Mouse (Mus musculus): ENCODE measurements at regions not wholly inside any gene's neighbourhood (a gene's known extent, or its start where the extent isn't known, plus 50 kb on each side); places are given as distances from the start of the nearest gene placed in this dataset.

DNA sequence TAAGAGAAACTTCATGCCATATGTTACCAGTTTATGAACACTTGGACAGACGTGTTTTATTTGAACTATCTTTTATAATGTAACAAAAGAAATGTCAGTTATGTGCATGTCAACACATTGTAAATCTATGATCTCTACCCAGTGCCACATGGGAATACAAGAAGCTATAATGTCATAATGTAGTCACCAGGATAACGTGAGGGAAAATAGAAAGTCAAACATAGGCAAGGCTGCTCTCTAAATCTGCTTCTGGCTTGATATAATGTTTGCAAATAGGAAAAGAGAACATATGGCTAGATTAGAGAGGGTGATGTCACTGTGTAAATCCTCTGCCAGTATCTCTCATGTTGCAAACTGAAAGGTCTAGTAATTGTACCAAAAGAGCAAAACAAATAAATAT, 408.1 kb upstream of the Adamts5 start:
- Histone ChIP-seq H3K4me1 (ENCODE audit: control insufficient read depth in 1 of 2, insufficient read depth in 2 of 2) (no peaks in the 10 kb centered on the region), H3K9ac (ENCODE audit: insufficient read depth, low read depth) (no peak overlapping the region), H3K27ac (ENCODE audit: insufficient read depth, low read depth) (no peak overlapping the region), H3K9me3 (replicated peaks; ENCODE audit: low read length) (no peaks in the 10 kb centered on the region), H3K27me3 (replicated peaks) (no peaks in the 10 kb centered on the region), H3K79me2 (replicated peaks; ENCODE audit: control insufficient read depth, extremely low read depth, insufficient read depth, poor library complexity, severe bottlenecking) (no peaks in the 10 kb centered on the region), H3K4me3 (replicated peaks in 1 of 3; ENCODE audit: low read depth in 2 of 3, low read length in 2 of 3, poor library complexity in 1 of 3) (no peak overlapping the region), H3K36me3 (replicated peaks in 1 of 2; ENCODE audit: control insufficient read depth in 1 of 2, insufficient read depth in 1 of 2, low read length in 1 of 2) (no peaks in the 10 kb centered on the region), H3K4me2 (ENCODE audit: insufficient read depth, low read depth, poor library complexity, severe bottlenecking) (no peak overlapping the region)
- dilution Hi-C loops (cut with MboI; ENCODE audit: extremely low pct_ligation_motif_present, extremely low pct_unique_long_range_greater_than_20kb, low sequenced_read_pairs) (no loop called here), in situ Hi-C loops (cut with MboI; ENCODE audit: low pct_ligation_motif_present, low pct_unique_long_range_greater_than_20kb, low sequenced_read_pairs) (loop anchor here (25.0 kb wide), 1 partner anchor 497 kb away; the partner anchor contains the start of gene Adamts1)
- DNase-seq (ENCODE audit: extremely low read depth) = no peak
- no peak for TF ChIP-seq CHD1 (IDR thresholded peaks at IDR 0.05; ENCODE audit: low read depth, low read length)
- TF ChIP-seq ELF1 (IDR thresholded peaks at IDR 0.05; ENCODE audit: low read depth, low read length) = no peak
- no peak for TF ChIP-seq RCOR1 (conservative IDR thresholded peaks at IDR 0.05; ENCODE audit: low read depth, low read length)
- no peak for TF ChIP-seq ZMIZ1 (IDR thresholded peaks at IDR 0.05; ENCODE audit: low read depth, low read length)
- TF ChIP-seq USF1 (IDR thresholded peaks at IDR 0.05; ENCODE audit: low read depth, low read length) = no peak
- no peak for TF ChIP-seq TCF12 (IDR thresholded peaks at IDR 0.05; ENCODE audit: low read depth, low read length)
- no peak for TF ChIP-seq CHD2 (IDR thresholded peaks at IDR 0.05; ENCODE audit: low read length)
- TF ChIP-seq ZC3H11A (IDR thresholded peaks at IDR 0.05; ENCODE audit: low read depth, low read length) = no peak
- TF ChIP-seq E2F4 (IDR thresholded peaks at IDR 0.05; ENCODE audit: insufficient replicate concordance, low read depth, low read length) = no peak
- TF ChIP-seq EP300 (IDR thresholded peaks at IDR 0.05; ENCODE audit: low read length) = no peak
- TF ChIP-seq MAFK (IDR thresholded peaks at IDR 0.05; ENCODE audit: insufficient replicate concordance, low read length) = no peak
- TF ChIP-seq ZNF384 (IDR thresholded peaks at IDR 0.05; ENCODE audit: low read depth, low read length) = no peak
- TF ChIP-seq MYC (IDR thresholded peaks at IDR 0.05; ENCODE audit: low read depth, low read length) = no peak
- no peak for TF ChIP-seq MXI1 (IDR thresholded peaks at IDR 0.05; ENCODE audit: low read depth, low read length)
- TF ChIP-seq PAX5 (IDR thresholded peaks at IDR 0.05; ENCODE audit: low read length) = no peak
- TF ChIP-seq GABPA (IDR thresholded peaks at IDR 0.05; ENCODE audit: insufficient replicate concordance, low read depth, low read length) = no peak
- TF ChIP-seq NRF1 (IDR thresholded peaks at IDR 0.05; ENCODE audit: low read depth, low read length) = no peak
- no peak for TF ChIP-seq JUN (IDR thresholded peaks at IDR 0.05; ENCODE audit: insufficient read depth, low read depth, low read length)
- TF ChIP-seq ETS1 (conservative IDR thresholded peaks at IDR 0.05; ENCODE audit: low read depth, low read length) = no peak

DNA sequence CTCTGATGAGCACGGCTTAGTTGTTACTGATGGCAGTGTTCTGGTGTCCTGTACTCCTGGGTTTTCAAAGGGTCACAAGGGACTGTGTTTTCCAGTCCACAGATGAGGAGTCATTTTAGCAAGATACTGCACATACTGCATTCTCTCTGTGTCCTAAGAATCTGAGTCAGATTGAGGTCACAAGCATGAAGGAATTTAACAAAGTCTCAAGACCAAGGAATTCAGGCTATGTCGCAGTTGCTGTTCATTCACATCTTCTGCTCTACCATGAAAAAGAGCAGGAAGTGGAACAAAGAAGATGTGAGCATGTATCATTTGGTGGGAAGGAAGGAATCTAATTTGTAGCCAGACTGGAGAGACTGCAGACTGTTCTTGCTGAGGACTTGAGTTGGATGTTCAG, 402.2 kb upstream of the Adamts5 start:
- Histone ChIP-seq H3K79me2 (replicated peaks; ENCODE audit: control insufficient read depth, extremely low read depth, insufficient read depth, poor library complexity, severe bottlenecking) (no peaks in the 10 kb centered on the region), H3K4me2 (ENCODE audit: insufficient read depth, low read depth, poor library complexity, severe bottlenecking) (no peak overlapping the region), H3K4me1 (ENCODE audit: control insufficient read depth in 1 of 2, insufficient read depth in 2 of 2) (no peaks in the 10 kb centered on the region), H3K27me3 (replicated peaks) (no peaks in the 10 kb centered on the region), H3K36me3 (replicated peaks in 1 of 2; ENCODE audit: control insufficient read depth in 1 of 2, insufficient read depth in 1 of 2, low read length in 1 of 2) (no peaks in the 10 kb centered on the region), H3K9me3 (replicated peaks; ENCODE audit: low read length) (no peaks in the 10 kb centered on the region), H3K4me3 (replicated peaks in 1 of 3; ENCODE audit: low read depth in 2 of 3, low read length in 2 of 3, poor library complexity in 1 of 3) (no peak overlapping the region), H3K27ac (ENCODE audit: insufficient read depth, low read depth) (no peak overlapping the region), H3K9ac (ENCODE audit: insufficient read depth, low read depth) (no peak overlapping the region)
- dilution Hi-C loops (cut with MboI; ENCODE audit: extremely low pct_ligation_motif_present, extremely low pct_unique_long_range_greater_than_20kb, low sequenced_read_pairs) = no loop called here
- DNase-seq (ENCODE audit: extremely low read depth) = no peak
- in situ Hi-C loops (cut with MboI; ENCODE audit: low pct_ligation_motif_present, low pct_unique_long_range_greater_than_20kb, low sequenced_read_pairs) = loop anchor here (25.0 kb wide), 1 partner anchor 492 kb away; the partner anchor contains the start of gene Adamts1
- no peak for TF ChIP-seq IRF4 (IDR thresholded peaks at IDR 0.05; ENCODE audit: low read depth, low read length)
- TF ChIP-seq POLR2A (IDR thresholded peaks at IDR 0.05; ENCODE audit: low read depth, low read length) = no peak
- TF ChIP-seq CHD2 (IDR thresholded peaks at IDR 0.05; ENCODE audit: low read length) = no peak
- TF ChIP-seq CTCF (conservative IDR thresholded peaks at IDR 0.05 in 1 of 2, IDR thresholded peaks at IDR 0.05 in 1 of 2; ENCODE audit: low read depth in 2 of 2, low read length in 2 of 2) = no peak
- TF ChIP-seq MAX (IDR thresholded peaks at IDR 0.05; ENCODE audit: low read length) = no peak
- TF ChIP-seq ZC3H11A (IDR thresholded peaks at IDR 0.05; ENCODE audit: low read depth, low read length) = no peak
- TF ChIP-seq PAX5 (IDR thresholded peaks at IDR 0.05; ENCODE audit: low read length) = no peak

Data from CH12.LX (cell line).